8 mouse cellular contexts compared by ENCODE assay signal in the genomic region with DNA sequence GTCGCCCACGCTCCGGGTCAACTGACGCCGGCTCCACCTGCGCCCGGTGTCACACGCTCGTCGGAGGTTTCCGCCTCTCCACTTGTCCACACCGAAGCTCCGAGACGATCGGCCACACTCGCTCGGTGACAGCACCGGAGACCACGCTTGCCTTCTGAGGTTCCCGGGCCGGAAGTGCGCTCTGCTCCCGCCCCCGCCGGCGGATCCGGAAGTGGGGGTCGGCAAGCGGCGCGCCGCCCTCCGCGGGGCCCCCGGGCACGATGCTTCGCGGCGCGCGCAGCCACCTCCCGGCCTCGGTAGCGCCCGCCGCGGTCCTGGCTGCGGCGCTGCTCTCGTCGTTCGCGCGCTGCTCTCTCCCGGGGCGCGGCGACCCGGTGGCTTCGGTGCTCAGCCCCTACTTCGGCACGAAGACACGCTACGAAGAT. TPM values are rescaled to one million over a fixed set of nuclear protein-coding genes. Genes with fewer than 3 reads are reported as not detected.
DNase-seq lines count a peak whose midpoint lies in the region; ATAC-seq and TF ChIP-seq lines count a peak whose summit lies in the region.

A gene (plus strand): TSS at position 89 of the 425 bp plus-strand sequence.

- H3K4me2 ChIP-seq in forebrain, embryonic 15.5 days (replicated peaks): peak within 1 kb of the TSS; percentile 84
- H3K4me2 ChIP-seq in lung, embryonic 14.5 days: peak within 1 kb of the TSS; percentile 78

- H3K27ac ChIP-seq in ES-E14 (ENCODE audit: insufficient read depth, low read depth, low read length, poor library complexity, severe bottlenecking): no peak within 1 kb of the TSS
- H3K27ac ChIP-seq in forebrain, embryonic 15.5 days (replicated peaks): peak within 1 kb of the TSS; percentile 87
- H3K27ac ChIP-seq in lung, embryonic 14.5 days (ENCODE audit: low read depth): peak within 1 kb of the TSS; percentile 82
- peak within 1 kb of the TSS; percentile 43 for H3K27ac ChIP-seq in olfactory bulb, adult 2 months (ENCODE audit: insufficient read depth, low read depth, low read length)
- peak within 1 kb of the TSS; percentile 8; the same call in 1 of the 2 replicates for H3K27ac ChIP-seq in thymus, adult 2 months (ENCODE audit: control insufficient read depth, insufficient read depth, low read length)

- no peaks in the 10 kb centered on the region for H3K9me3 ChIP-seq in ES-E14 (ENCODE audit: control insufficient read depth, insufficient read depth, low read depth, low read length)
- H3K9me3 ChIP-seq in forebrain, embryonic 15.5 days: no peaks in the 10 kb centered on the region
- H3K9me3 ChIP-seq in lung, embryonic 14.5 days (ENCODE audit: low read depth, low read length): no peaks in the 10 kb centered on the region

- ATAC-seq in forebrain, embryonic 15.5 days (replicated peaks): peak; percentile 97
- ATAC-seq in lung, embryonic 14.5 days (ENCODE audit: insufficient read depth): peak; percentile 92

- H3K9ac ChIP-seq in ES-E14 (ENCODE audit: insufficient read depth, low read depth, low read length, poor library complexity, severe bottlenecking): peak within 1 kb of the TSS; percentile 94
- H3K9ac ChIP-seq in forebrain, embryonic 15.5 days (replicated peaks): peak within 1 kb of the TSS; percentile 78
- peak within 1 kb of the TSS; percentile 76 for H3K9ac ChIP-seq in lung, embryonic 14.5 days

- no peaks in the 10 kb centered on the region for H3K36me3 ChIP-seq in ES-E14 (ENCODE audit: control insufficient read depth, insufficient read depth, low read length, poor library complexity, severe bottlenecking)
- no peaks in the 10 kb centered on the region for H3K36me3 ChIP-seq in forebrain, embryonic 15.5 days
- no peaks in the 10 kb centered on the region for H3K36me3 ChIP-seq in lung, embryonic 14.5 days (ENCODE audit: insufficient read depth)
- no peaks in the 10 kb centered on the region for H3K36me3 ChIP-seq in thymus, adult 2 months (ENCODE audit: control insufficient read depth, insufficient read depth, low read length)

- in situ Hi-C loops in ES-E14 (cut with MboI; ENCODE audit: low sequenced_read_pairs in 2 of 2, unreplicated experiment in 2 of 2): no loop called here

- no peak for TF ChIP-seq CTCF in lung, embryonic 14.5 days (IDR thresholded peaks at IDR 0.05; ENCODE audit: low read depth)
- TF ChIP-seq CTCF in olfactory bulb, adult 2 months (IDR thresholded peaks at IDR 0.05; ENCODE audit: insufficient read depth, low read depth, low read length): no peak
- TF ChIP-seq CTCF in thymus, adult 2 months (IDR thresholded peaks at IDR 0.05; ENCODE audit: borderline replicate concordance, control insufficient read depth, extremely low read depth, insufficient read depth, low read length, poor library complexity): 0 out of 2 replicates have a peak, but pooled peaks have one; percentile 9

- H3K27me3 ChIP-seq in forebrain, embryonic 15.5 days: no peaks in the 10 kb centered on the region
- H3K27me3 ChIP-seq in lung, embryonic 14.5 days (ENCODE audit: insufficient read depth, low read length): no peaks in the 10 kb centered on the region
- no peaks in the 10 kb centered on the region for H3K27me3 ChIP-seq in thymus, adult 2 months (ENCODE audit: control insufficient read depth, insufficient read depth, low read length)

- intact Hi-C loops in heart, postnatal 14 days (cut with DNase I): loop anchor here (5.0 kb wide), 2 partner anchors 318 to 513 kb away; no protein-coding TSS in a partner anchor

- peaks cover 0 to 1% of the 10 kb centered on the region in 2 experiments; a peak in 1 of 4 replicates for H3K4me1 ChIP-seq in ES-E14 (ENCODE audit: control insufficient read depth in 2 of 2, insufficient read depth in 2 of 2, low read length in 2 of 2, poor library complexity in 1 of 2)
- H3K4me1 ChIP-seq in forebrain, embryonic 15.5 days: peaks cover 26% of the 10 kb centered on the region
- peaks cover 4% of the 10 kb centered on the region; the same call in 1 of the 2 replicates for H3K4me1 ChIP-seq in lung, embryonic 14.5 days (ENCODE audit: insufficient read depth)
- H3K4me1 ChIP-seq in olfactory bulb, adult 2 months (ENCODE audit: control insufficient read depth, insufficient read depth, low read length): peaks cover 6% of the 10 kb centered on the region; the same call in 1 of the 2 replicates
- H3K4me1 ChIP-seq in thymus, adult 2 months (replicated peaks; ENCODE audit: control insufficient read depth, insufficient read depth, low read length): peaks cover 15% of the 10 kb centered on the region

- DNase-seq in ES-E14 (ENCODE audit: low read depth, low spot score): peak; percentile 59
- peak; percentile 73 for DNase-seq in cerebellum, adult 11 months
- DNase-seq in heart, postnatal 14 days: peak; percentile 88 to 91
- DNase-seq in layer of hippocampus, adult 18-20 months (ENCODE audit: low spot score in 2 of 2): peak; percentile 82 to 88
- peak; percentile 93 for DNase-seq in lung, embryonic 14.5 days
- DNase-seq in thymus, adult 2 months: peak; percentile 92

- H3K4me3 ChIP-seq in ES-E14 (ENCODE audit: insufficient read depth in 1 of 2, low read depth in 1 of 2, low read length in 2 of 2, poor library complexity in 1 of 2, severe bottlenecking in 1 of 2): peak within 1 kb of the TSS; percentile 84 to 90
- H3K4me3 ChIP-seq in forebrain, embryonic 15.5 days: peak within 1 kb of the TSS; percentile 77
- H3K4me3 ChIP-seq in lung, embryonic 14.5 days (ENCODE audit: low read depth, low read length): peak within 1 kb of the TSS; percentile 75
- H3K4me3 ChIP-seq in olfactory bulb, adult 2 months (ENCODE audit: insufficient read depth, low read depth, low read length): peak within 1 kb of the TSS; percentile 62
- peak within 1 kb of the TSS; percentile 85 for H3K4me3 ChIP-seq in thymus, adult 2 months (ENCODE audit: control insufficient read depth, insufficient read depth, low read length)

- under 1% methylated on average over 63 of the region's 64 CpGs for WGBS in forebrain, embryonic 15.5 days
- under 1% methylated on average over 64 of the region's 64 CpGs for WGBS in lung, embryonic 14.5 days
- WGBS in olfactory bulb, adult 2 months: under 1% methylated on average over 64 of the region's 64 CpGs
- under 1% methylated on average over 63 of the region's 64 CpGs for WGBS in thymus, adult 2 months

- peak; percentile 92 for TF ChIP-seq POLR2A in olfactory bulb, adult 2 months (IDR thresholded peaks at IDR 0.05; ENCODE audit: insufficient read depth, low read depth, low read length)
- peak; percentile 86 for TF ChIP-seq POLR2A in thymus, adult 2 months (IDR thresholded peaks at IDR 0.05; ENCODE audit: control insufficient read depth, extremely low read depth, insufficient read depth, low read length, poor library complexity)

TF ChIP-seq in ES-E14, 5 proteins besides CTCF, POLR2A, EP300 and RAD21:
- TF ChIP-seq HCFC1 (IDR thresholded peaks at IDR 0.05; ENCODE audit: borderline replicate concordance, insufficient read depth, low read length): no peak
- TF ChIP-seq ZC3H11A (IDR thresholded peaks at IDR 0.05; ENCODE audit: borderline replicate concordance, low read depth, low read length): no peak
- TF ChIP-seq CHD2 (IDR thresholded peaks at IDR 0.05; ENCODE audit: low read depth, low read length): no peak
- TF ChIP-seq MAFK (IDR thresholded peaks at IDR 0.05; ENCODE audit: insufficient read depth, low read depth, low read length): no peak
- TF ChIP-seq ZNF384 (IDR thresholded peaks at IDR 0.05; ENCODE audit: low read depth, low read length): no peak

RNA-seq across cellular contexts. Expression of the gene that starts here (rescaled TPM):
- total RNA-seq in ES-E14 (2012; rRNA removed): 60.8 and 78.4 TPM in 2 replicates
- polyA plus RNA-seq in forebrain, embryonic 15.5 days (2015; fragmentation: Nextera tagmentation; extraction: Ambion mirVana): 48.6 and 50.0 TPM in 2 replicates
- total RNA-seq in heart, postnatal 14 days (2021): 10 to 100 TPM; 19.3 to 20.3 TPM
- 10 to 100 TPM; 61.4 to 61.5 TPM for total RNA-seq in layer of hippocampus, adult 18-20 months (2021)
- polyA plus RNA-seq in lung, embryonic 14.5 days (2014; fragmentation: Nextera tagmentation; extraction: Ambion mirVana): 67.6 and 68.6 TPM in 2 replicates
- polyA plus RNA-seq in olfactory bulb, adult 2 months (2012; ENCODE audit: insufficient read depth, insufficient read length, low replicate concordance, missing spikeins): not detected in 2 replicates
- polyA plus RNA-seq in thymus, adult 2 months (2012; rRNA removed): 70.7 and 109 TPM in 2 replicates
